Mouse (Mus musculus): ENCODE data around the gene Rac1.

DNA sequence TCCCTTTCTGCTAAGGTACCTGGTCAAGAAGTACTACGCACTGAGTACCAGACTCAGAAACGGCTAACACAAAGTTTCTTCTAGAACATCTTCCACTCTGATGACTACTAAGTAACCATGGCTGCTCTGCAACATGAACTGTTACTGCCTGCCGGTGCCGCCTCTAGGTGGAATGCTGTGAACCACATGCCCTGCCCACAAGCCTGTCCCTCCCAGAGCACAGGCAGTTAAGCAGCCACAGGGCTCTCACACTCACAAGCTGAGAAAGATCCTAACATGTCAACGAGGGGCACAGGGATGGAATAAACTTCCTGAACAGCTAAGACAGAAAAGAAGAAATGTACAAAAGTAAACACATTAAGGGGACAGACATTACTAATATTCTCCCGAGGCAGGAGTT, 10.4 kb downstream of the Rac1 start:
- no peak for TF ChIP-seq CTCF (IDR thresholded peaks at IDR 0.05; ENCODE audit: borderline replicate concordance, control insufficient read depth, extremely low read depth, insufficient read depth, low read length, poor library complexity)
- TF ChIP-seq POLR2A (IDR thresholded peaks at IDR 0.05; ENCODE audit: control insufficient read depth, extremely low read depth, insufficient read depth, low read length, poor library complexity), result no peak

Measured in thymus, adult 2 months (tissue).